Mouse (Mus musculus) heart, embryonic 14.5 days (tissue): Measurements from ENCODE around the gene Noa1. TPM values are rescaled to one million over a fixed set of nuclear protein-coding genes. Genes with fewer than 3 reads are reported as not detected.
A peak's percentile ranks its signal among the peaks of the same experiment; 100 is the strongest.

Experiments
- ATAC-seq: fragments of 200-750 bp; cut with Nextera tagmentation; 2 replicates; pipeline ENCODE4 v1.8.0; 2017; ENCODE audit warnings: low read depth, moderate TSS enrichment; ENCODE audit not compliant: insufficient number of reproducible peaks, insufficient read depth, low FRiP score
- H3K27ac ChIP-seq, 2 experiments: fragments of 200-500 bp in 1 of 2; fragments of 300-500 bp in 1 of 2; sonication (generic) in 1 of 2; replicated peaks in 1 of 2; 2 replicates each; pipeline ENCODE4 v1.5.1; 2012 to 2014; ENCODE audit warnings: low read depth in 2 of 2, low read length in 2 of 2, control low read depth in 1 of 2, mild to moderate bottlenecking in 1 of 2, mixed read lengths in 1 of 2; ENCODE audit not compliant: control insufficient read depth in 1 of 2, insufficient read depth in 1 of 2
- H3K27me3 ChIP-seq: fragments of 300-500 bp; sonication (generic); 2 replicates; pipeline ENCODE4 v1.6.1; 2014; ENCODE audit warnings: mild to moderate bottlenecking, low read length, control low read depth; ENCODE audit not compliant: control insufficient read depth, insufficient read depth
- H3K36me3 ChIP-seq: fragments of 300-500 bp; sonication (generic); 2 replicates; pipeline ENCODE4 v1.6.1; 2014; ENCODE audit warnings: mild to moderate bottlenecking, control low read depth, low read length, mixed read lengths; ENCODE audit not compliant: control insufficient read depth, insufficient read depth
- H3K4me1 ChIP-seq, 2 experiments: fragments of 200-500 bp in 1 of 2; fragments of 300-500 bp in 1 of 2; sonication (generic) in 1 of 2; 2 replicates each; pipeline ENCODE4 v1.6.1; 2012 to 2014; ENCODE audit warnings: low read length in 2 of 2, control low read depth in 1 of 2, mixed read lengths in 1 of 2; ENCODE audit not compliant: control insufficient read depth in 2 of 2, insufficient read depth in 2 of 2
- H3K4me2 ChIP-seq: fragments of 300-500 bp; sonication (generic); 2 replicates; pipeline ENCODE4 v1.6.1; 2014; ENCODE audit warnings: mild to moderate bottlenecking, low read length
- H3K4me3 ChIP-seq, 2 experiments: fragments of 200-500 bp in 1 of 2; fragments of 300-500 bp in 1 of 2; sonication (generic) in 1 of 2; 2 replicates each; pipeline ENCODE4 v1.5.1; 2012 to 2014; ENCODE audit warnings: low read length in 2 of 2, mild to moderate bottlenecking in 2 of 2, control low read depth in 1 of 2, low read depth in 1 of 2, moderate library complexity in 1 of 2; ENCODE audit not compliant: control insufficient read depth in 1 of 2, insufficient read depth in 1 of 2
- H3K9ac ChIP-seq: fragments of 300-500 bp; sonication (generic); 2 replicates; pipeline ENCODE4 v1.6.1; 2014; ENCODE audit warnings: mild to moderate bottlenecking, low read length
- H3K9me3 ChIP-seq: fragments of 300-500 bp; sonication (generic); 2 replicates; pipeline ENCODE4 v1.6.1; 2016; ENCODE audit warnings: low read length, control low read depth; ENCODE audit not compliant: control insufficient read depth
- WGBS: fragments of 180-500 bp; shearing (Covaris S2); extraction: QIAGEN DNeasy Blood & Tissue Kit; methylation state at CpG from one replicate; pipeline ENCODE4 v1.1.7; 2014; 5-methylcytosine and 5-hydroxymethylcytosine counted together
- polyA plus RNA-seq: library from polyadenylated mRNA; unstranded; fragments of >200 nt; fragmentation: Nextera tagmentation; extraction: Ambion mirVana; gene quantifications from 2 replicates; pipeline ENCODE4 v1.2.1, GENCODE M21; 2014

The Noa1 gene
- polyA plus RNA-seq, 1 experiment from 2014 or later = 17.0 TPM

GRCm38 (mm10) chr5:77309051-77309906 lies 605 bp downstream of the Noa1 start:
- peaks cover 47% of the 10 kb centered on the region for H3K36me3 ChIP-seq
- no peaks in the 10 kb centered on the region for H3K9me3 ChIP-seq
- H3K27me3 ChIP-seq = no peaks in the 10 kb centered on the region
- peaks cover 6 to 22% of the 10 kb centered on the region in 2 experiments for H3K4me1 ChIP-seq
- H3K4me2 ChIP-seq = peak overlapping the region; percentile 100
- peak overlapping the region; percentile 68 to 92 for H3K4me3 ChIP-seq
- peak; percentile 40 for ATAC-seq
- peak overlapping the region; percentile 81 for H3K9ac ChIP-seq
- WGBS = under 1% methylated on average over 76 of the region's 76 CpGs
- H3K27ac ChIP-seq = no peak overlapping the region

- H3K27me3 ChIP-seq = no peaks in the 10 kb centered on the region
- H3K9me3 ChIP-seq = no peaks in the 10 kb centered on the region
- H3K4me2 ChIP-seq = peak overlapping the region; percentile 100
- peaks cover 36% of the 10 kb centered on the region for H3K36me3 ChIP-seq
- WGBS = 84% methylated on average over 5 of the region's 5 CpGs
- no peak for ATAC-seq
- H3K27ac ChIP-seq = no peak overlapping the region
- H3K9ac ChIP-seq = peak overlapping the region; percentile 81
- H3K4me1 ChIP-seq = peaks cover 6 to 22% of the 10 kb centered on the region in 2 experiments
- peak overlapping the region; percentile 4 to 92; a peak in 2 of 4 replicates for H3K4me3 ChIP-seq
Measured at GRCm38 (mm10) chr5:77307821-77308553, 1.9 kb downstream of the Noa1 start.

GRCm38 (mm10) chr5:77301296-77301903 lies 8.5 kb downstream of the Noa1 start:
- H3K4me2 ChIP-seq = no peak overlapping the region
- H3K4me1 ChIP-seq = no peaks in the 10 kb centered on the region
- H3K9ac ChIP-seq = no peak overlapping the region
- H3K4me3 ChIP-seq = no peak overlapping the region
- H3K36me3 ChIP-seq = peaks cover 60% of the 10 kb centered on the region
- no peak overlapping the region for H3K27ac ChIP-seq
- no peaks in the 10 kb centered on the region for H3K27me3 ChIP-seq
- no peaks in the 10 kb centered on the region for H3K9me3 ChIP-seq
- WGBS = 74% methylated on average over 6 of the region's 6 CpGs
- ATAC-seq = no peak

GRCm38 (mm10) chr5:77299486-77299885 lies 10.4 kb downstream of the Noa1 start:
- Histone ChIP-seq H3K27ac (no peak overlapping the region), H3K27me3 (no peaks in the 10 kb centered on the region), H3K4me2 (no peak overlapping the region), H3K9ac (no peak overlapping the region), H3K36me3 (peaks cover 55% of the 10 kb centered on the region), H3K4me1 (no peaks in the 10 kb centered on the region), H3K4me3 (no peak overlapping the region), H3K9me3 (no peaks in the 10 kb centered on the region)
- no peak for ATAC-seq
- WGBS = 90% methylated on average over 2 of the region's 2 CpGs

- Histone ChIP-seq H3K27me3 (no peaks in the 10 kb centered on the region), H3K4me1 (peaks cover 0 to 2% of the 10 kb centered on the region in 2 experiments; a peak in 1 of 4 replicates), H3K4me3 (no peak overlapping the region), H3K4me2 (no peak overlapping the region), H3K9me3 (no peaks in the 10 kb centered on the region), H3K9ac (no peak overlapping the region), H3K27ac (no peak overlapping the region), H3K36me3 (peaks cover 77% of the 10 kb centered on the region)
- no peak for ATAC-seq
- WGBS = 87% methylated on average over 7 of the region's 7 CpGs
Measured at GRCm38 (mm10) chr5:77292803-77293522, 16.9 kb downstream of the Noa1 start.

- Histone ChIP-seq H3K9ac (no peak overlapping the region), H3K4me3 (no peak overlapping the region), H3K9me3 (no peaks in the 10 kb centered on the region), H3K4me2 (no peak overlapping the region), H3K4me1 (peaks cover 2 to 12% of the 10 kb centered on the region in 2 experiments; a peak in 3 of 4 replicates), H3K27ac (no peak overlapping the region), H3K36me3 (peaks cover 69% of the 10 kb centered on the region), H3K27me3 (no peaks in the 10 kb centered on the region)
- WGBS = 86% methylated on average over 2 of the region's 2 CpGs
- no peak for ATAC-seq
Measured at GRCm38 (mm10) chr5:77290606-77291005, 19.3 kb downstream of the Noa1 start.

- H3K36me3 ChIP-seq = peaks cover 73% of the 10 kb centered on the region
- no peak for ATAC-seq
- 62% methylated on average over 8 of the region's 8 CpGs for WGBS
- no peak overlapping the region for H3K27ac ChIP-seq
- H3K9ac ChIP-seq = no peak overlapping the region
- peaks cover 2 to 12% of the 10 kb centered on the region in 2 experiments; a peak in 3 of 4 replicates for H3K4me1 ChIP-seq
- no peak overlapping the region for H3K4me2 ChIP-seq
- H3K4me3 ChIP-seq = no peak overlapping the region
- H3K9me3 ChIP-seq = no peaks in the 10 kb centered on the region
- H3K27me3 ChIP-seq = no peaks in the 10 kb centered on the region
Measured at GRCm38 (mm10) chr5:77289686-77290085, 20.2 kb downstream of the Noa1 start.
